Mouse (Mus musculus) CH12F3 (cell line): Measurements from ENCODE around the gene 1700011M02Rik.
"Not testable (repeated sequence)": the region's sequence is repeated elsewhere in the genome, so short reads cannot be mapped to it uniquely, and the experiment has no call there.

Experiments used
- in situ Hi-C: fragments of 300-500 bp; cut with MboI; formaldehyde crosslinking; loops from 2 replicates; pipeline ENCODE4 v1.14.3; 2020; ENCODE audit warnings: low sequenced_read_pairs

Gene 1700011M02Rik

DNA sequence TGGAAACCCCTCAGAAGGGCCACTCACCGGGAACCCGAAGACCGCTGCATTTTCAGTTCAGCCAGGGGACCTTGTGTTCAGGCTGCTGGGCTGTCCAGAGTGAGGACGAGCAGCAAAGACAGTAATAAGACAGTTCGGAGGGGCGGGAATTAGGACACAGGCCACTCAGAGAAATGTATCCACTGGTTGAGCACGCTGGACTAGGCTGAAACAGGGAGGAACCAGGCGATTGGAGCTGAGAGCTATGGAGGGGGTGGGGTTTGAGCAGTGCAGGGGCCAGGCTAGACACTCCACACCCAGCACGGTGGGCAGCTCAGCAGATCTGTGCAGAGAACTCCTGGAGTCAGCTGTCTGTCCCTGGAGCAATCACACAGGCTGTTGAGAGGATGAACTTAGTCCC, at the start of gene 1700011M02Rik, which contains the start of gene Dmrtc1a:
Gene 1700011M02Rik (plus strand): TSS at position 319 of the 400 bp plus-strand sequence.
Gene Dmrtc1a (minus strand): TSS at position 101 of the 400 bp plus-strand sequence.
- in situ Hi-C loops, result not testable (repeated sequence)

DNA sequence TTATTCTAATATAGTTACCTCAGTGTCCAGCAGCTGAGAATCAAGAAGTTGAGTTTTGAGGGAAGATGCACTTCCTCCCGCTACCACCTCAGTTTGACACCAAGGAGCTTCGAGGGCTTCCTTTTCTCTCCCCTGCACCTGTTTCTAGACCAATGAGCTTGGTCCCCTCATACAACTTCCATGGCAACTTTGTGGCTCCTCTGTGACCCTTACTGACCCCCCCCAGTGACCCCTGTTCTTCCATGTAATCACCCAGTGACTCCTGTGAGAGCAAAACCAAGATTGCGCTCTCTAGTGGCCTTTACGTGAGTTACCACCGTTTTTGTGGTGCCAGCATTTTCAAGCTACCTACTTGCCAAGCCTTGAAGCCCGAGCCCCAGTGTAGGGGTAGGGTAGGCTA, 40.8 kb upstream of the 1700011M02Rik start, which contains the start of gene 1700031F05Rik:
Gene 1700031F05Rik (minus strand): TSS at position 101 of the 400 bp plus-strand sequence.
- in situ Hi-C loops, result no loop called here

GRCm38 (mm10) chrX:102914823-102915222, 6.1 kb downstream of the 1700011M02Rik start:
- in situ Hi-C loops, result not testable (repeated sequence)

- in situ Hi-C loops, result not testable (repeated sequence)
Observed at GRCm38 (mm10) chrX:102926707-102927106, 18.0 kb downstream of the 1700011M02Rik start.

GRCm38 (mm10) chrX:102928072-102928471, 19.4 kb downstream of the 1700011M02Rik start, which contains the start of gene 1700018G05Rik:
TSS of gene 1700018G05Rik (plus strand) at chrX:102928372.
- in situ Hi-C loops, result not testable (repeated sequence)

DNA sequence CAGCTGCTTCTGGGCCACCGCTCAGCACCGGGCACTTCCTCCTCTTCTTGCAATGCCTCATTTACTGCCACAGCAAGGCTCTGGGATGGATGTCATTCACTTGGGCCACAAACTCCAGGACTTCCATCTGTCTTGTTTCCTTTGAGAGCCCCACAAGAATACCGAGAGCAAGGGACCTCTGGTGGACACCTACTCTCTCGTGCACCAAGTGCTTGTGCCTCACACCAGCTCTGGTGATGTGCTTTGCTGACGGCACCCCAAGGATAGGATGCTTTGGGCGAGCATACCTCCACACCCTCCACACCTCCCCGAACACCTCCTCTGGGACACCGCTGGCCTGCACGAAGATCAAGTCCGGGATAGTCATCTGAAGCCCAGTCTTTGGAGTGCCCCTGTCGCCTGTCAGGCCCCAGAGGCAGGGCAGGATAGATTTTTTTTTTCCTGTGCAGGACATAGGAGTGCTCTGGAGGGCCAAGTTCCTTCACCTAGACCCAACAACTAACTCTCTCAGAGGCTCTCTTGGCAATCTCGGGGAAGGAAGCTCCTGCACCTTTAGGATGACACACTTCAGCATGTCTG, 24.4 kb downstream of the 1700011M02Rik start:
- in situ Hi-C loops, result no loop called here

DNA sequence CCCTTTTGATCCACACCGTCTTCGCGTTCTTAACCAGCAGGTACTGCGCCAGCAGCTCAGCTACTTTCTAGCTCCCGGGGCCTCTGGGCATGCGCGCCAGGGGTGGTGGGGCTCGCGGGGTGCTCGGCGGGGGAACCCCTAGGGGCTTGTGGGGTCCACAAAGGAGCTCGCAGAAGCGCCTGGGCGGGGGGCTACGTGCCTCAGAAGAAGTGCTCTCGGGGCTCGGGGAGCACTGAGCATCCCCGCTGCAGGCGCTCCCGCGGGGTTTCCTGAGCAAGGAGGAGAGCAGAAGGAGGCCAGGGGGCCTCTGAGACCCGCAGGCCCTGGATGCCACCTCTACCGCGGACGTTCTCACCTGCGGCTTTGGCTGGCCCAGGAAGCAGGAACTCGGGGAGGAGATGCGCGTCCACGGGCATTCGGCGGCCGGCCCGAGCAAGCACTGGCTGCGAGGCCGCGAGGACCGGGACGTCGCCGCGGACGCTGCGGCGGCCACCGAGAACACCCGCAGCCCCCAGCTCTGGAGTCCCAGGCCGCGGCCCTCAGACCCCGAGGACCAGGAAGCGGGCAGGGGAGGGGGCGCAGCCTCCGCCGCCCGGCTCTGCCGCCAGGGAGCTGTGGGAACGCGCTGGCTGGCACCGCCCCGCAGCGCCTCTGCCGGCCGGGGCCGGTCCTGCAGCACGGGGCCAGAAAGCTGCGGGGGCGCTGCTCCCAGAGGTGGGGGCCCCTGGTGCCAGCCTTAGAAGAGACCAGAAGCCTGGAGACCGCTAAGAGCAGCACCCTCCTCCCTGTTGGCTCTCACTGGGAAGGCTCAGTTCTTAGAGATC, 25.1 kb downstream of the 1700011M02Rik start:
- in situ Hi-C loops, result no loop called here

GRCm38 (mm10) chrX:102934395-102934764, 25.7 kb downstream of the 1700011M02Rik start:
- in situ Hi-C loops, result no loop called here

DNA sequence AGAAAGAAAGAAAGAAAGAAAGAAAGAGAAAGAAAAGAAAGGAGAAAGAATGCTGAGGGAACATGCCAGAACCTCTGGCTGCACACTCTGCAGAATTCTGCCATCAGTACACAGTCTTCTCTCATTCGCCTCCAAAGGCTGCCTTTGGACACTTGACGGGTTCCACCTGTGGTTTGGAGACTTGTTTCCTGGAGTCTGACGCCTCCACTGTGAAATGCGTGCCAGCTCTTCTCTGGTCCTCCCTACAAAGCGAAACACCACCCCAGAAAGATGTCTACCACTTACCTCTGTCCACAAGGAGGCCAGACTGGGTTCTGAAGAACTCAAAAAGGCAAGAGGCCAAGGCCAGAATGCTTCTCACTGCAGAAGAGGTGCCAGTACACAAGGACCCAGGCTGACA, 28.0 kb downstream of the 1700011M02Rik start:
- in situ Hi-C loops, result no loop called here

DNA sequence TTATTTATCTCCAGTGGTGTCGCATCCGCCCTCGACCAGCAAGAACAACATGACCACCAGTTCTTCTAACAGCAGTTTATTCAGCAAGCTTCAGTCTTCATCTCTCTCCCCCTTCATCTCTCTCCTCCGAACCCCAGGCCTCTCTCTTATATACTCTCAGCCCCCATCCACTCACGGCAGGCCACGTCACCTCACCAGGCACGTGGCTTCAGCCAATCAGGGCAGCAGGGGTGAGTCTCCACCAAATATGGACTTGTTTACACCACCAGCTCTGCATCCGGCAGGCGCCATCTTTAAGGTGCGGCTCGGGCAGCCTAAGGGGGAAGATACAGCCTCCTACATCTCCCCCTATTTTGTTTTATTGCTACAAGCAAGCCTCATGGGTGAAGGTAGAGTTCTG, 41.4 kb downstream of the 1700011M02Rik start:
- in situ Hi-C loops, result not testable (repeated sequence)

DNA sequence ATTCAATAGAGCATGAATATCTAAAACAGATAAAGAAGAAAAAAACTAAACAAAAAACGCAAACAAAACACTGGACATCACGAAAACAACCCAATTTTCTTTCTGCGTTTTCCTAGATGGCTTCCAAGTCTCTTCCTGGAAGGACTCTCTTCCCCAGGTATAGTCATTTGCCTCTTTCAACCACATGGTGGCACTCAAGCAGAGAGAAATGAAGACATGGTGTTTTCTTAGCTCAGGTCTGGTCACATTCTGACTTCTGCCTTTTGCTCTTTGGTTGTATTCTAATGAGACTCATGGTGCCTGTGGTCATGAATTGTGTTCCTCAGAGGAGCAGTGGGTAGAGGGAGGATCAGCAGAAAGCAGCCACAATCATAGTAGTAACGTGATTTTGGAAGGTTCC, 50.2 kb downstream of the 1700011M02Rik start:
- in situ Hi-C loops, result no loop called here
